In genomic region chr12:73198451-73198850, GRCm38 (mm10) we compare ENCODE assay signal across 22 mouse cellular contexts.
"Had no signal": no experiment of that assay in that cellular context is flagged by ENCODE, and none has a peak within 500 bp of the region (broad histone marks: within the 10 kb centered on the region; RNA-seq: fewer than 3 reads in every experiment).

No protein-coding gene starts in this region.

- DNase-seq: kidney, adult 8-10 months; kidney, postnatal 10 days; kidney, postnatal 4 days; left cerebral cortex, postnatal 4 days; lung, adult 18-20 months; right cerebral cortex, adult 18-20 months; right cerebral cortex, postnatal 14 days; right cerebral cortex, postnatal 4 days; thymus, adult 2 months; thymus, postnatal 14 days; thymus, postnatal 4 days had no signal

- H3K4me1 ChIP-seq: limb, embryonic 15.5 days; midbrain, embryonic 10.5 days; midbrain, embryonic 13.5 days had no signal

- H3K9me3 ChIP-seq: kidney, embryonic 15.5 days; limb, embryonic 12.5 days; limb, embryonic 15.5 days; megakaryocyte, embryonic 14.5 days; midbrain, embryonic 10.5 days; midbrain, embryonic 13.5 days had no signal

- ATAC-seq: midbrain, embryonic 13.5 days; midbrain, embryonic 16.5 days had no signal

- H3K4me3 ChIP-seq: kidney, embryonic 15.5 days; limb, embryonic 12.5 days; limb, embryonic 15.5 days; midbrain, embryonic 10.5 days; midbrain, embryonic 13.5 days; myocyte had no signal

- H3K27me3 ChIP-seq: kidney, embryonic 15.5 days; limb, embryonic 12.5 days; limb, embryonic 15.5 days; megakaryocyte, embryonic 14.5 days; midbrain, embryonic 13.5 days had no signal

- H3K9ac ChIP-seq: kidney, embryonic 15.5 days; limb, embryonic 12.5 days; limb, embryonic 15.5 days; liver, embryonic 14.5 days; midbrain, embryonic 13.5 days had no signal

- H3K27ac ChIP-seq: kidney, embryonic 15.5 days; limb, embryonic 12.5 days; limb, embryonic 15.5 days; liver, embryonic 14.5 days; midbrain, embryonic 10.5 days; midbrain, embryonic 13.5 days; stomach, postnatal 0 days had no signal

- H3K36me3 ChIP-seq: kidney, embryonic 15.5 days; limb, embryonic 12.5 days; midbrain, embryonic 10.5 days; midbrain, embryonic 13.5 days had no signal

- H3K4me2 ChIP-seq: kidney, embryonic 15.5 days; limb, embryonic 12.5 days; limb, embryonic 15.5 days; liver, embryonic 11.5 days; midbrain, embryonic 13.5 days had no signal
